Comparison of ENCODE assay signal across 8 mouse cellular contexts in the genomic region with DNA sequence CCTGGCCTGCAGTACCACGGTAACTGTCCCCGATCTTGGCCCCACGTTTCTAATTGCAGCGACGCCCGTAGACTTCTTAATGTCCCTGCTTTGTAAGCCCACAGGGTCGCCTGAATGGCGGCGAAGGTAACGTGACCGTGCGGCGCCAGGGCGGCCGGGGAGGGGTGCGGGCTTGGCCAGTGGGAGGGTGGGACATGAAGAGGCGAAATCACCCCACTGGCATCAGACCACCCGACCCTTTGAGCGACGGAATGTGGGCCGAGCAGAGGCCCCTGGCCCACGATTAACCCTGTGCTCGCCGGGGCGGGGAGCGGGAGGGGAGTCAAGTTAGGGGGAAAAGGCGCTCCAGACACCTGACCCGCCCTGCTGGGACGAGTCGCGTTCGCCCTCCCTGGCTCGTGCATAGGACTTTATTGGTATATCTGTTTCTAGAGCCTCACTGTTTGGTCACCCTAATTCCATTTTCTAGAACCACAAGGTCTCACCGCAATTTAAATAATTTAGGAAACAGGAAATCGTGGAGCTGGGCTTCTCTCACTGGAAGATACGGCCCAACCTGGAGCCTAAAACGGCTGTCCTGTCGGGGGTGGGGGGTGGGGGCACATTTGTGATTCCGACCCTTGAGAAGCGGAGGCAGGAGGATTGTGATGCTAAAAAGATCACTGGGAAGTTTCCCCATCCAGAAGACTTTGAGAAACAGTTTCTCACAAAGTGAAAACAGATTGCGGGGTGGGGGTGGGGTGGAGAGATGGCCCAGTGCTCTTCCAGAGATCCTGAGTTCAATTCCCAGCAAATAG. TPM values are rescaled to one million over a fixed set of nuclear protein-coding genes. Genes with fewer than 3 reads are reported as not detected.
DNase-seq lines count a peak whose midpoint lies in the region; ATAC-seq and TF ChIP-seq lines count a peak whose summit lies in the region.

No protein-coding gene starts in this region.

- peak overlapping the region; percentile 96 for H3K4me2 ChIP-seq in stomach, embryonic 15.5 days

- intact Hi-C loops in heart, postnatal 10 days (cut with DNase I) = no loop called here

- no peak for DNase-seq in cerebellum, adult 9-10 months
- no peak for DNase-seq in ES-E14 (ENCODE audit: low read depth, low spot score)
- DNase-seq in embryo, embryonic 11 days = peak; percentile 91
- DNase-seq in heart, postnatal 10 days = peak; percentile 61 to 76
- peak; percentile 35 to 45 for DNase-seq in layer of hippocampus, postnatal 25 days (ENCODE audit: extremely low spot score in 1 of 2, low spot score in 1 of 2)

- in situ Hi-C loops in ES-E14 (cut with MboI; ENCODE audit: low sequenced_read_pairs in 2 of 2, unreplicated experiment in 2 of 2) = no loop called here

- 2% methylated on average over 41 of the region's 41 CpGs for WGBS in stomach, embryonic 15.5 days

- H3K9me3 ChIP-seq in ES-E14 (ENCODE audit: control insufficient read depth, insufficient read depth, low read depth, low read length) = no peaks in the 10 kb centered on the region
- no peaks in the 10 kb centered on the region for H3K9me3 ChIP-seq in stomach, embryonic 15.5 days

- H3K27ac ChIP-seq in ES-E14 (ENCODE audit: insufficient read depth, low read depth, low read length, poor library complexity, severe bottlenecking) = peak overlapping the region; percentile 50
- no peak overlapping the region for H3K27ac ChIP-seq in stomach, embryonic 15.5 days

- no peaks in the 10 kb centered on the region for H3K36me3 ChIP-seq in ES-E14 (ENCODE audit: control insufficient read depth, insufficient read depth, low read length, poor library complexity, severe bottlenecking)
- no peaks in the 10 kb centered on the region for H3K36me3 ChIP-seq in stomach, embryonic 15.5 days

- peak; percentile 49 for ATAC-seq in cerebellum, adult (ENCODE audit: insufficient number of reproducible peaks, low FRiP score, low TSS enrichment)
- peak; percentile 58 for ATAC-seq in megakaryocyte progenitor cell, adult 5-6 weeks (replicated peaks; ENCODE audit: poor library complexity)
- peak; percentile 53; the same call in 1 of the 2 replicates for ATAC-seq in stomach, embryonic 15.5 days (ENCODE audit: insufficient read depth, low FRiP score, low read depth)

- H3K4me1 ChIP-seq in ES-E14 (ENCODE audit: control insufficient read depth in 2 of 2, insufficient read depth in 2 of 2, low read length in 2 of 2, poor library complexity in 1 of 2) = peaks cover 0 to 4% of the 10 kb centered on the region in 2 experiments; a peak in 1 of 4 replicates
- H3K4me1 ChIP-seq in stomach, embryonic 15.5 days = 0 out of 2 replicates have a peak, but pooled peaks cover 5% of the 10 kb centered on the region

- H3K9ac ChIP-seq in ES-E14 (ENCODE audit: insufficient read depth, low read depth, low read length, poor library complexity, severe bottlenecking) = peak overlapping the region; percentile 38
- H3K9ac ChIP-seq in stomach, embryonic 15.5 days = peak overlapping the region; percentile 42; the same call in 1 of the 2 replicates

- peak overlapping the region; percentile 62 to 70 for H3K4me3 ChIP-seq in ES-E14 (ENCODE audit: insufficient read depth in 1 of 2, low read depth in 1 of 2, low read length in 2 of 2, poor library complexity in 1 of 2, severe bottlenecking in 1 of 2)
- H3K4me3 ChIP-seq in stomach, embryonic 15.5 days (replicated peaks) = peak overlapping the region; percentile 59

- H3K27me3 ChIP-seq in stomach, embryonic 15.5 days (replicated peaks) = no peaks in the 10 kb centered on the region

TF ChIP-seq in ES-E14, 5 proteins besides CTCF, POLR2A, EP300 and RAD21:
- TF ChIP-seq MAFK (IDR thresholded peaks at IDR 0.05; ENCODE audit: insufficient read depth, low read depth, low read length) = no peak
- no peak for TF ChIP-seq ZNF384 (IDR thresholded peaks at IDR 0.05; ENCODE audit: low read depth, low read length)
- no peak; the same call in 1 of the 2 replicates for TF ChIP-seq HCFC1 (IDR thresholded peaks at IDR 0.05; ENCODE audit: borderline replicate concordance, insufficient read depth, low read length)
- TF ChIP-seq CHD2 (IDR thresholded peaks at IDR 0.05; ENCODE audit: low read depth, low read length) = no peak
- no peak for TF ChIP-seq ZC3H11A (IDR thresholded peaks at IDR 0.05; ENCODE audit: borderline replicate concordance, low read depth, low read length)

RNA-seq across cellular contexts. Expression of a gene that starts 15.0 kb away (rescaled TPM):
- 0.80 and 0.85 TPM in 2 replicates for total RNA-seq in ES-E14 (2012; rRNA removed)
- 1 to 10 TPM; 2.9 to 4.4 TPM for total RNA-seq in heart, postnatal 10 days (2021)
- 1 to 10 TPM; 6.5 to 7.4 TPM for total RNA-seq in layer of hippocampus, postnatal 25 days (2021)
- total RNA-seq in megakaryocyte progenitor cell, adult 5-6 weeks (2015) = 2.0 and 3.6 TPM in 2 replicates
- 0.58 and 2.0 TPM in 2 replicates for total RNA-seq in megakaryocyte progenitor cell, adult 5-6 weeks (2017)
- 5.4 and 6.1 TPM in 2 replicates for polyA plus RNA-seq in stomach, embryonic 15.5 days (2015; fragmentation: Nextera tagmentation; extraction: Ambion mirVana)

RNA-seq across cellular contexts. Expression of a gene that starts 21.5 kb away (rescaled TPM):
- total RNA-seq in ES-E14 (2012; rRNA removed) = 37.2 and 41.0 TPM in 2 replicates
- 10 to 100 TPM; 13.6 to 16.6 TPM for total RNA-seq in heart, postnatal 10 days (2021)
- total RNA-seq in layer of hippocampus, postnatal 25 days (2021) = 10 to 100 TPM; 21.2 to 22.4 TPM
- 39.9 and 45.4 TPM in 2 replicates for total RNA-seq in megakaryocyte progenitor cell, adult 5-6 weeks (2015)
- 51.6 and 71.5 TPM in 2 replicates for total RNA-seq in megakaryocyte progenitor cell, adult 5-6 weeks (2017)
- polyA plus RNA-seq in stomach, embryonic 15.5 days (2015; fragmentation: Nextera tagmentation; extraction: Ambion mirVana) = 9.8 and 10.0 TPM in 2 replicates

Comparison
In these comparisons a context has a peak if more than half of its experiments do, and no peak if none do; other contexts are left out.
1. DNase-seq: peak in embryo, embryonic 11 days (single experiment), heart, postnatal 10 days (2 of 2) and layer of hippocampus, postnatal 25 days (2 of 2); none in cerebellum, adult 9-10 months (single experiment) and ES-E14 (single experiment).
2. Peak in every context shown above with its lines, with median percentiles within 50 percentile points of each other: ATAC-seq.